ENCODE assay signal across 8 mouse cellular contexts in genomic region chr3:84843594-84843993, GRCm38 (mm10). TPM values are rescaled to one million over a fixed set of nuclear protein-coding genes. Genes with fewer than 3 reads are reported as not detected.
A peak's percentile ranks its signal among the peaks of the same experiment; 100 is the strongest.
DNase-seq lines count a peak whose midpoint lies in the region; ATAC-seq lines count a peak whose summit lies in the region.

No protein-coding gene starts in this region.

- no peaks in the 10 kb centered on the region for H3K9me3 ChIP-seq in hindbrain, embryonic 11.5 days (ENCODE audit: control insufficient read depth, low read length)
- H3K9me3 ChIP-seq in hindbrain, embryonic 16.5 days (ENCODE audit: control insufficient read depth, low read length): no peaks in the 10 kb centered on the region

- DNase-seq in hindbrain, embryonic 11.5 days (ENCODE audit: low spot score): peak; percentile 71
- peak; percentile 61 to 63 for DNase-seq in B cell, adult 2 months
- DNase-seq in embryo, embryonic 9.5 days (ENCODE audit: extremely low spot score): peak; percentile 56
- peak; percentile 75 to 77 for DNase-seq in kidney, postnatal 36 days
- peak; percentile 95 for DNase-seq in lung, postnatal 36 days

- H3K27ac ChIP-seq in hindbrain, embryonic 11.5 days (ENCODE audit: low read depth, low read length): no peak overlapping the region
- H3K27ac ChIP-seq in hindbrain, embryonic 16.5 days (ENCODE audit: low read depth, low read length): no peak overlapping the region

- ATAC-seq in hindbrain, embryonic 11.5 days (ENCODE audit: low FRiP score): no peak
- no peak for ATAC-seq in hindbrain, embryonic 16.5 days
- ATAC-seq in activated CD4-positive, CD25-positive, alpha-beta regulatory T cell, adult 4 months: peak; percentile 43
- ATAC-seq in monocyte, adult 5-6 weeks (replicated peaks; ENCODE audit: insufficient number of reproducible peaks, low FRiP score, low TSS enrichment, poor library complexity, severe bottlenecking): no peak

- H3K36me3 ChIP-seq in hindbrain, embryonic 11.5 days (ENCODE audit: control insufficient read depth, insufficient read depth, low read length): no peaks in the 10 kb centered on the region
- no peaks in the 10 kb centered on the region for H3K36me3 ChIP-seq in hindbrain, embryonic 16.5 days (ENCODE audit: control insufficient read depth, insufficient read depth, low read length)

- H3K4me1 ChIP-seq in hindbrain, embryonic 11.5 days (replicated peaks; ENCODE audit: control insufficient read depth, insufficient read depth, low read length): no peaks in the 10 kb centered on the region
- H3K4me1 ChIP-seq in hindbrain, embryonic 16.5 days (ENCODE audit: control insufficient read depth, insufficient read depth, low read depth, low read length): no peaks in the 10 kb centered on the region

- no peak overlapping the region for H3K4me3 ChIP-seq in hindbrain, embryonic 11.5 days (ENCODE audit: low read depth, low read length)
- no peak overlapping the region for H3K4me3 ChIP-seq in hindbrain, embryonic 16.5 days (ENCODE audit: low read length)

- H3K9ac ChIP-seq in hindbrain, embryonic 11.5 days (ENCODE audit: low read depth, low read length): no peak overlapping the region
- no peak overlapping the region for H3K9ac ChIP-seq in hindbrain, embryonic 16.5 days (ENCODE audit: low read depth, low read length)

- H3K4me2 ChIP-seq in hindbrain, embryonic 11.5 days (replicated peaks; ENCODE audit: low read depth, low read length): no peak overlapping the region
- no peak overlapping the region for H3K4me2 ChIP-seq in hindbrain, embryonic 16.5 days (ENCODE audit: low read length)

- no peaks in the 10 kb centered on the region for H3K27me3 ChIP-seq in hindbrain, embryonic 11.5 days (ENCODE audit: control insufficient read depth, insufficient read depth, low read length)
- no peaks in the 10 kb centered on the region for H3K27me3 ChIP-seq in hindbrain, embryonic 16.5 days (replicated peaks; ENCODE audit: control insufficient read depth, insufficient read depth, low read length)

- 52% methylated on average over 1 of the region's 1 CpGs for WGBS in hindbrain, embryonic 11.5 days
- WGBS in hindbrain, embryonic 16.5 days: 33% methylated on average over 1 of the region's 1 CpGs

RNA-seq across cellular contexts. Expression of gene Fbxw7, which starts 28.5 kb away (rescaled TPM):
- 18.7 and 21.1 TPM in 2 replicates for polyA plus RNA-seq in hindbrain, embryonic 11.5 days (2014; fragmentation: Nextera tagmentation; extraction: Ambion mirVana)
- 35.2 and 39.3 TPM in 2 replicates for polyA plus RNA-seq in hindbrain, embryonic 16.5 days (2015; fragmentation: Nextera tagmentation; extraction: Ambion mirVana)
- polyA plus RNA-seq in activated CD4-positive, CD25-positive, alpha-beta regulatory T cell, adult 4 months (2017; shearing (Covaris generic)): 10 to 100 TPM; 15.0 to 18.8 TPM
- total RNA-seq in monocyte, adult 5-6 weeks (2017): 48.2 to 60.5 TPM (median 53.6 TPM) in 3 replicates
